Mouse (Mus musculus) limb, embryonic 14.5 days (tissue): ENCODE results near the gene Zdhhc7. TPM values are rescaled to one million over a fixed set of nuclear protein-coding genes. Genes with fewer than 3 reads are reported as not detected.

ENCODE experiments used
- ATAC-seq: fragments of 200-750 bp; cut with Nextera tagmentation; 2 replicates; pipeline ENCODE4 v1.8.0; 2017; ENCODE audit warnings: low read depth, moderate number of reproducible peaks, moderate TSS enrichment; ENCODE audit not compliant: low FRiP score
- DNase-seq: peaks from one replicate; pipeline ENCODE4 v3.0.0-alpha.2; 2015; ENCODE audit warnings: low spot score
- H3K27ac ChIP-seq: fragments of 300-500 bp; sonication (generic); replicated peaks from 2 replicates; pipeline ENCODE4 v1.5.1; 2014; ENCODE audit warnings: low read depth, mild to moderate bottlenecking, low read length, moderate library complexity, mixed read lengths
- H3K27me3 ChIP-seq: fragments of 300-500 bp; sonication (generic); 2 replicates; pipeline ENCODE4 v1.6.1; 2014; ENCODE audit warnings: low read length, mixed read lengths; ENCODE audit not compliant: control insufficient read depth, insufficient read depth
- H3K36me3 ChIP-seq: fragments of 300-500 bp; sonication (generic); 2 replicates; pipeline ENCODE4 v1.6.1; 2014; ENCODE audit warnings: mild to moderate bottlenecking, low read length, moderate library complexity, mixed read lengths; ENCODE audit not compliant: control insufficient read depth, insufficient read depth
- H3K4me1 ChIP-seq: fragments of 300-500 bp; sonication (generic); 2 replicates; pipeline ENCODE4 v1.6.1; 2014; ENCODE audit warnings: antibody characterized with exemption, low read length, mixed read lengths; ENCODE audit not compliant: control insufficient read depth, insufficient read depth
- H3K4me2 ChIP-seq: fragments of 300-500 bp; sonication (generic); replicated peaks from 2 replicates; pipeline ENCODE4 v1.6.1; 2014; ENCODE audit warnings: low read depth, mild to moderate bottlenecking, low read length, moderate library complexity; ENCODE audit not compliant: severe bottlenecking
- H3K4me3 ChIP-seq: fragments of 300-500 bp; sonication (generic); replicated peaks from 2 replicates; pipeline ENCODE4 v1.5.1; 2014; ENCODE audit warnings: low read length
- H3K9ac ChIP-seq: fragments of 300-500 bp; sonication (generic); 2 replicates; pipeline ENCODE4 v1.6.1; 2014; ENCODE audit warnings: mild to moderate bottlenecking, low read depth, low read length, moderate library complexity; ENCODE audit not compliant: severe bottlenecking
- H3K9me3 ChIP-seq: fragments of 300-500 bp; sonication (generic); 2 replicates; pipeline ENCODE4 v1.6.1; 2016; ENCODE audit warnings: low read length; ENCODE audit not compliant: control insufficient read depth
- POLR2A ChIP-seq: fragments of 200-500 bp; IDR thresholded peaks from 2 replicates; pipeline ENCODE4 v1.8.0; 2012; ENCODE audit warnings: inconsistent platforms, mild to moderate bottlenecking, moderate library complexity, borderline replicate concordance; ENCODE audit not compliant: insufficient read depth, insufficient read length; ENCODE audit errors: extremely low read depth
- WGBS: fragments of 180-500 bp; shearing (Covaris S2); extraction: QIAGEN DNeasy Blood & Tissue Kit; methylation state at CpG from one replicate; pipeline ENCODE4 v1.1.7; 2014; 5-methylcytosine and 5-hydroxymethylcytosine counted together
- polyA plus RNA-seq, 2 experiments: library from polyadenylated mRNA; depleted of rRNA in 1 of 2; stranded (reverse) in 1 of 2; unstranded in 1 of 2; fragments of >200 nt; fragmentation: Nextera tagmentation in 1 of 2; extraction: Ambion mirVana in 1 of 2; gene quantifications; 2 replicates each; pipeline versions ENCODE4 v1.2.1 to v1.2.3; 2012 to 2014

Gene Zdhhc7
- polyA plus RNA-seq, 2 experiments, result 29.7 to 38.2 TPM

GRCm38 (mm10) chr8:120037199-120037598, 64.1 kb downstream of the Zdhhc7 start:
- Histone ChIP-seq H3K9me3 (no peaks in the 10 kb centered on the region), H3K4me3 (no peak overlapping the region), H3K9ac (no peak overlapping the region), H3K4me2 (no peak overlapping the region), H3K27me3 (no peaks in the 10 kb centered on the region), H3K36me3 (no peaks in the 10 kb centered on the region), H3K4me1 (no peaks in the 10 kb centered on the region), H3K27ac (no peak overlapping the region)
- ATAC-seq (no peak), DNase-seq (no peak)
- 79% methylated on average over 15 of the region's 15 CpGs for WGBS
- TF ChIP-seq POLR2A, result no peak

- TF ChIP-seq POLR2A, result no peak
- Histone ChIP-seq H3K9me3 (no peaks in the 10 kb centered on the region), H3K27me3 (no peaks in the 10 kb centered on the region), H3K4me2 (no peak overlapping the region), H3K4me1 (no peaks in the 10 kb centered on the region), H3K27ac (no peak overlapping the region), H3K36me3 (no peaks in the 10 kb centered on the region), H3K9ac (no peak overlapping the region), H3K4me3 (no peak overlapping the region)
- 86% methylated on average over 4 of the region's 4 CpGs for WGBS
- DNase-seq, result no peak
- no peak for ATAC-seq
Observed at GRCm38 (mm10) chr8:120036578-120036977, 64.7 kb downstream of the Zdhhc7 start.

DNA sequence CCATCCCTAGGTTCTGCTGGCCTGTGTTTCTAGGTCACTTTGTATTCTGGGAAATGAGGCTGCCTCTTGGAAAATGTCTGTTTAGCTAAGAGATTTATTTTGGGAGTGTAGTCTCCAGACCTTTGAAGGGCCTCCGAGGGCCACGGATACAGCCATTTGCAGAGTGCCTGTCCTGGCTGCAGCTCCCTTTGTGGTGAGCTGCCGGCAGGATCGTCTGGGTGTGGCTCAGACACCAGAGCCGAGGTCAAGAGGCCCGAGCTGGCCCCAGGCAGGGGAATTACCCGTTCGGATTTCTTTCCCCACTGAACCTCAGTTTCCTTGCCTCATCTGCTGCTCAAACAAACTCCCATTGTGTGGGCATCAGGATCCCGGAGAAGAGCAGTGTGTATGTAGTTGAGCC, 65.2 kb downstream of the Zdhhc7 start:
- H3K4me2 ChIP-seq, result no peak overlapping the region
- H3K9me3 ChIP-seq, result no peaks in the 10 kb centered on the region
- H3K27me3 ChIP-seq, result no peaks in the 10 kb centered on the region
- WGBS, result 18% methylated on average over 9 of the region's 9 CpGs
- H3K36me3 ChIP-seq, result no peaks in the 10 kb centered on the region
- no peak overlapping the region for H3K9ac ChIP-seq
- H3K4me1 ChIP-seq, result no peaks in the 10 kb centered on the region
- ATAC-seq, result no peak
- H3K4me3 ChIP-seq, result no peak overlapping the region
- no peak for TF ChIP-seq POLR2A
- no peak for DNase-seq
- H3K27ac ChIP-seq, result no peak overlapping the region

DNA sequence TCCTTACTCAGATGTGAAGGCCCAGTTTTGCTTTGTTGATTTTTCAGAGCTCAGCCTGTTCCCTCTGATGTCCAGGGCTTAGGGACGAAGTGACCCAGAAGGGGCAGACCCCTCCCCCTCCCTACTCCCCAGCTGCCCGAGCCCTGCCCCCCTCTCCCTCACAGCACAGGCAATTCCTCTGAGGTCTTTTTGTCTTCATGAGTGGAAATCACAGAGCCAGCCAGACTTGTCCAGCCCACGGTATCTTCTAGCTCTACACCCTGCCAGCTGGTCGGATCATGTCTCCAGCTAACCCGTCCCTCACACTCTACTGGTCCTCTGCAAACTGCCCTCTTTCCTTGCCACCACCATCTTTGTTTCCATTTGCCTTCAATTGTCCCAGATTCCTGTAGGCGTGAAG, 66.8 kb downstream of the Zdhhc7 start:
- Histone ChIP-seq H3K9ac (no peak overlapping the region), H3K4me3 (no peak overlapping the region), H3K36me3 (no peaks in the 10 kb centered on the region), H3K9me3 (no peaks in the 10 kb centered on the region), H3K27me3 (no peaks in the 10 kb centered on the region), H3K27ac (no peak overlapping the region), H3K4me2 (no peak overlapping the region), H3K4me1 (no peaks in the 10 kb centered on the region)
- ATAC-seq (no peak), DNase-seq (no peak)
- 47% methylated on average over 6 of the region's 6 CpGs for WGBS
- no peak for TF ChIP-seq POLR2A

GRCm38 (mm10) chr8:120032549-120033208, 68.6 kb downstream of the Zdhhc7 start:
- Histone ChIP-seq H3K36me3 (no peaks in the 10 kb centered on the region), H3K4me2 (no peak overlapping the region), H3K9ac (no peak overlapping the region), H3K27ac (no peak overlapping the region), H3K4me1 (no peaks in the 10 kb centered on the region), H3K27me3 (no peaks in the 10 kb centered on the region), H3K4me3 (no peak overlapping the region), H3K9me3 (no peaks in the 10 kb centered on the region)
- no peak for TF ChIP-seq POLR2A
- DNase-seq (no peak), ATAC-seq (no peak)
- WGBS, result 86% methylated on average over 5 of the region's 5 CpGs

Other genes starting within 250 kb of the Zdhhc7 start
- gene Klhl36, start 239.2 kb downstream of the Zdhhc7 start, polyA plus RNA-seq (2012; rRNA removed), result 12.1 and 16.2 TPM in 2 replicates
- gene Klhl36, start 239.2 kb downstream of the Zdhhc7 start, polyA plus RNA-seq (2014; fragmentation: Nextera tagmentation; extraction: Ambion mirVana), result 9.1 and 10.2 TPM in 2 replicates
- gene Usp10, start 191.1 kb downstream of the Zdhhc7 start, polyA plus RNA-seq (2012; rRNA removed), result 126 and 131 TPM in 2 replicates
- 95.9 and 109 TPM in 2 replicates for gene Usp10, start 191.1 kb downstream of the Zdhhc7 start, polyA plus RNA-seq (2014; fragmentation: Nextera tagmentation; extraction: Ambion mirVana)
- gene Gm20388, start 190.6 kb downstream of the Zdhhc7 start, polyA plus RNA-seq (2012; rRNA removed), result 49.9 and 63.3 TPM in 2 replicates
- 1.9 TPM in 1 of 2 replicates, not detected in the other for gene Gm20388, start 190.6 kb downstream of the Zdhhc7 start, polyA plus RNA-seq (2014; fragmentation: Nextera tagmentation; extraction: Ambion mirVana)
- 7.5 and 8.6 TPM in 2 replicates for gene Crispld2, start 109.0 kb downstream of the Zdhhc7 start, polyA plus RNA-seq (2012; rRNA removed)
- gene Crispld2, start 109.0 kb downstream of the Zdhhc7 start, polyA plus RNA-seq (2014; fragmentation: Nextera tagmentation; extraction: Ambion mirVana), result 3.9 and 4.5 TPM in 2 replicates
- gene 6430548M08Rik, start 12.7 kb upstream of the Zdhhc7 start, polyA plus RNA-seq (2012; rRNA removed), result 4.1 and 4.2 TPM in 2 replicates
- 4.0 and 6.6 TPM in 2 replicates for gene 6430548M08Rik, start 12.7 kb upstream of the Zdhhc7 start, polyA plus RNA-seq (2014; fragmentation: Nextera tagmentation; extraction: Ambion mirVana)
- gene Fam92b, start 76.0 kb upstream of the Zdhhc7 start, polyA plus RNA-seq (2012; rRNA removed), result not detected in 2 replicates
- not detected in 2 replicates for gene Fam92b, start 76.0 kb upstream of the Zdhhc7 start, polyA plus RNA-seq (2014; fragmentation: Nextera tagmentation; extraction: Ambion mirVana)
- gene Gse1, start 127.0 kb upstream of the Zdhhc7 start, polyA plus RNA-seq (2012; rRNA removed), result 32.6 and 43.9 TPM in 2 replicates
- 10.2 and 10.3 TPM in 2 replicates for gene Gse1, start 127.0 kb upstream of the Zdhhc7 start, polyA plus RNA-seq (2014; fragmentation: Nextera tagmentation; extraction: Ambion mirVana)